Mouse (Mus musculus): ENCODE measurements at regions not wholly inside any gene's neighbourhood (a gene's known extent, or its start where the extent isn't known, plus 50 kb on each side); places are given as distances from the start of the nearest gene placed in this dataset.

DNA sequence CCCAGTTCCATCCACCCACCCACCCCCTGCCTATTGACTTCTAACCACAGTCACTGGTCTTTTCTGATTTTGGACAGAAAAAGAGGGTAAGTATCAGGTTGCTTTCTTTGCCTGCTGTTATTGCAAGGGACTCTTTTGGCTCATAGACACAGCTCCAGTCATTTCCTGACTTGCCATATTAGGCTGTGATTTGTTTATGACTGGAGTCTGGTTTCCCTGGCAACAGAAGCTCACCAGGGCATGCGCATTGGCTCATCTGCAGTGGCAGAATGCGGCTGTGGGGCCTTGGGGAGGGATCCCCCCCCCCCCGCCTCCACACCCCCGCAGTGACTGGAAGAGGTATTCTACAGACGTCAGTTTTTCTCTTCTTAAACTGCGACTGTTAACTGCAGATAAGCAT is 65.9 kb downstream of the Cdr1 start:
- DNase-seq (ENCODE audit: low read depth, low spot score) = peak; percentile 45

- DNase-seq (ENCODE audit: low read depth, low spot score) = no peak
Measured at GRCm38 (mm10) chrX:61117368-61117767, 68.0 kb downstream of the Cdr1 start.

DNA sequence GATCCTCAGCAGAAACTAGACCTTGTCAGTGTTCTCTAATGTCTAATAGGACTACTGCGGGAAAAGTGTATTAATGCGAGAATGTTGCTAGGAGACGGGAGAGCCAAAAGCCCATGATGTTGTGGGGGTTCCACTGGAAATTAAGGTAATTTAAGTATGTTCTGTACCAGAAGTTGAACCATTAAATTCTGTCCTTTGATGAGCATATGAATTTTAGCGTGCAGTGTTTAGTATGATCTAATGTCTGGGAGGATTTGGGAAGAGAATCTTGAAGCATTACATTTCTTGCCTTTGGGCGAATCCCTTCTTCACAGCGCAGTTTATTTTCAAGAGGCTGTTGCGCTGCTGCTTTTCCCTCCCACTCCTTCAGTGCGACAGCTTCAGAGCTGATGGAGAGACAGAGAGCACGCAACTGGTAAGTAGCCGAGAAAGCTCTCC is 69.3 kb downstream of the Cdr1 start:
- no peak for DNase-seq (ENCODE audit: low read depth, low spot score)

Data from forelimb bud, embryonic 11.5 days (tissue).